Mouse (Mus musculus): ENCODE results near the gene 6030458C11Rik. TPM values are rescaled to one million over a fixed set of nuclear protein-coding genes. Genes with fewer than 3 reads are reported as not detected.
A peak's percentile ranks its signal among the peaks of the same experiment; 100 is the strongest.

6030458C11Rik gene
- polyA plus RNA-seq, 1 experiment from 2014 or later: 49.5 TPM

DNA sequence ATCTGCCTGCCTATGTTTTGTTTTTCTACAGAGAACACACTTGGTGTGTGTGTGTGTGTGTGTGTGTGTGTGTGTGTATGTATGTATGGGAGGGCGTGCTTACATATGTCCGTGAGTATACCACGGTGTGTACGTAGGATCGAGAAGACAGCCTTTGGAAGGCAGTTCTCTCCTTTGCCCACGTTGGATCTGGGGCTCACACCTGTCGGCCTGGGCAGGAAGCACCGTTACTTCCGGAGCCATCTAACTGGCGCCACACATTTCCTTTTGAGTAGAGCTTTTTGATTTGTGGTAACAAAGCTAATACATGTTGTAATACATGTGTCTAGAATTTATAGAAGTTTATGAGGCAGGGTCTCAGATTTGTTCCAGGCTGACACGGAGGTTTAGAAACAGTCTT lies 16.3 kb upstream of the 6030458C11Rik start:
- Histone ChIP-seq H3K27ac (replicated peaks) (no peak overlapping the region), H3K36me3 (replicated peaks) (peaks cover 98% of the 10 kb centered on the region), H3K4me3 (no peak overlapping the region), H3K4me1 (no peaks in the 10 kb centered on the region), H3K27me3 (replicated peaks; ENCODE audit: low read depth, poor library complexity, severe bottlenecking) (no peaks in the 10 kb centered on the region), H3K9me3 (no peaks in the 10 kb centered on the region)
- no peak for DNase-seq (ENCODE audit: low spot score)
- WGBS: 97% methylated on average over 11 of the region's 11 CpGs

GRCm38 (mm10) chr15:12834231-12834630 lies 9.8 kb upstream of the 6030458C11Rik start:
- H3K27me3 ChIP-seq (replicated peaks; ENCODE audit: low read depth, poor library complexity, severe bottlenecking): no peaks in the 10 kb centered on the region
- H3K4me1 ChIP-seq: no peaks in the 10 kb centered on the region
- DNase-seq (ENCODE audit: low spot score): no peak
- no peak overlapping the region for H3K4me3 ChIP-seq
- WGBS: 94% methylated on average over 24 of the region's 24 CpGs
- no peak overlapping the region for H3K27ac ChIP-seq (replicated peaks)
- peaks cover 89% of the 10 kb centered on the region for H3K36me3 ChIP-seq (replicated peaks)
- no peaks in the 10 kb centered on the region for H3K9me3 ChIP-seq

- no peaks in the 10 kb centered on the region for H3K27me3 ChIP-seq (replicated peaks; ENCODE audit: low read depth, poor library complexity, severe bottlenecking)
- H3K36me3 ChIP-seq (replicated peaks): peaks cover 91% of the 10 kb centered on the region
- no peaks in the 10 kb centered on the region for H3K9me3 ChIP-seq
- no peak overlapping the region for H3K4me3 ChIP-seq
- DNase-seq (ENCODE audit: low spot score): no peak
- H3K4me1 ChIP-seq: no peaks in the 10 kb centered on the region
- H3K27ac ChIP-seq (replicated peaks): no peak overlapping the region
- 97% methylated on average over 31 of the region's 31 CpGs for WGBS
These were observed 8.9 kb upstream of the 6030458C11Rik start for GRCm38 (mm10) chr15:12833385-12833784.

DNA sequence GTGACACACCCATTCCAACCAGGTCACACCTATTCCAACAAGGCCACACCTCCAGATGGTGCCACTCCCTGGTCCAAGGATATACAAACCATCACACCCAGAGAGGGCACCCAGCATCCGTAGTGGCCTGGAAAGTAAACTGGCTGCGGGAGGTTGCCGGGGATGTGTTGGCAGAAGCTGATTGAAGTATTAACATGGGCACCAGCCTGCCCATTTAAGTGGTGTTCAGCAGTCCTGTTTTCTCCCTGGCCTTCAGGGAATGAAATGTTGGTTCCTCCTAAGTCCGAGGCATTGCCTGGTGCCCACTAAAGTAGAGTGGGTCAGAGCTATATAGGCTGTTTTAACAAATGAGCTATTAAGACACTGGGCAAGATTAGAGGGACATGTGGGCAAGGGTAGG lies 8.2 kb upstream of the 6030458C11Rik start:
- DNase-seq (ENCODE audit: low spot score): no peak
- Histone ChIP-seq H3K27ac (replicated peaks) (no peak overlapping the region), H3K4me3 (no peak overlapping the region), H3K9me3 (no peaks in the 10 kb centered on the region), H3K36me3 (replicated peaks) (peaks cover 91% of the 10 kb centered on the region), H3K27me3 (replicated peaks; ENCODE audit: low read depth, poor library complexity, severe bottlenecking) (no peaks in the 10 kb centered on the region), H3K4me1 (no peaks in the 10 kb centered on the region)
- 94% methylated on average over 4 of the region's 4 CpGs for WGBS

- Histone ChIP-seq H3K4me1 (peaks cover 16% of the 10 kb centered on the region), H3K4me3 (no peak overlapping the region), H3K27me3 (replicated peaks; ENCODE audit: low read depth, poor library complexity, severe bottlenecking) (no peaks in the 10 kb centered on the region), H3K36me3 (replicated peaks) (peaks cover 83% of the 10 kb centered on the region), H3K9me3 (no peaks in the 10 kb centered on the region), H3K27ac (replicated peaks) (no peak overlapping the region)
- no peak for DNase-seq (ENCODE audit: low spot score)
- WGBS: 92% methylated on average over 3 of the region's 3 CpGs
These were observed 5.4 kb upstream of the 6030458C11Rik start for GRCm38 (mm10) chr15:12829878-12830277.

- no peaks in the 10 kb centered on the region for H3K27me3 ChIP-seq (replicated peaks; ENCODE audit: low read depth, poor library complexity, severe bottlenecking)
- H3K27ac ChIP-seq (replicated peaks): peak overlapping the region; percentile 99
These were observed 959 bp upstream of the 6030458C11Rik start for GRCm38 (mm10) chr15:12825408-12825807.

DNA sequence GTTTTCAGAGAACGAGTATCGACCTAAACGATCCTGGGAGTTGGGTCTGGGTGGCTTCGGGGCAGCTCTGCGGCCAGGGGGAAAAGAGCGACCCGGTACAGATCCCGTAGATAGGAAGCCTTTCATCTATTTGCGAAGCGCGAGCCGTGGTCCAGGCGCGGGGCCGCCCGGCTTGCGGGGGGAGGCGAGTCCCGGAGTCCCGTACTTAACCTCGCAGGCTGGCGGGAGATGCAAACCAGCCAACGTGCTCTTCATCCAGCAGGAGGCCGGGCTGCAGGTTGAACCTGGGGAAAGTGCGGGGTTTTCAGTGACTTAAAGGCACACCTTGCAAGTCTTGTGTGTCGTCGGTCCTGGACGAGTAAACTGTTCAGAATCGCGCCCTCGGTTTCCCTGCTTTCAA lies 516 bp upstream of the 6030458C11Rik start:
- H3K27me3 ChIP-seq (replicated peaks; ENCODE audit: low read depth, poor library complexity, severe bottlenecking): no peaks in the 10 kb centered on the region
- peaks cover 30% of the 10 kb centered on the region for H3K4me1 ChIP-seq
- peak overlapping the region; percentile 99 for H3K27ac ChIP-seq (replicated peaks)
- no peaks in the 10 kb centered on the region for H3K9me3 ChIP-seq
- under 1% methylated on average over 31 of the region's 31 CpGs for WGBS
- no peak for DNase-seq (ENCODE audit: low spot score)
- H3K36me3 ChIP-seq (replicated peaks): peaks cover 67% of the 10 kb centered on the region
- peak overlapping the region; percentile 92 for H3K4me3 ChIP-seq

More at GRCm38 (mm10) chr15:12825408-12825807, 959 bp upstream of the 6030458C11Rik start:
- H3K9me3 ChIP-seq: no peaks in the 10 kb centered on the region
- H3K4me3 ChIP-seq: peak overlapping the region; percentile 92
- H3K36me3 ChIP-seq (replicated peaks): peaks cover 67% of the 10 kb centered on the region
- WGBS: 59% methylated on average over 12 of the region's 12 CpGs
- DNase-seq (ENCODE audit: low spot score): no peak
- peaks cover 30% of the 10 kb centered on the region for H3K4me1 ChIP-seq

DNA sequence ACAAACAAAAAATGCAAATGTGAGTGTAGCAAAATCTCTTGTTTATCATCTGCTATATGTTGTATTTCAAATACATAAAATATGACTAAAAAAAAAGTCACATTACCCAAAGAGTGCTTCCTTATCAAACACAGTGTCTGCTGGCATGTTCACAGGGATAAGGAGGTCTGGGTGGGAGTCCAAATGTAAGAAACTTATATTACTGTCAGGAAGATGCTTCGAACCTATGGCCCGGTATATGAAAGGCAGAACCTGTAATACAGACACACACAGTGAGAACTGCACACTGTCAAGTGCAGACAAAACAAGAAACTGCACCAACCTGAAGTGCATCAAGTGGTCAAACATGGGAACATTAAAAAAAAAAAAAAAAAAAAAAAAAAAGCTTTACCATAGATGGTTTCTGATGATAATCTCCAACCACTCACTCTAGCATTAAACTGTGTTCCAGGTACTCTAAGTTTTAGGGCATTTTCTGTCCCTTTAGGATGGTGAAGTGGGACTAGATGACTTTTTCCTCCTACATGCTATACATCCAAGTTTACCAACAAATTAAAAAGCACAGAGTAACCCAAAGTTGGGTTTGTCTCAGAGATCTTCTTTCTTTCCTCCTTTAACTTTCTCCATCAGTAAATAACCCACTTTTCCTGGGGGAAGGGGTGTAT lies 862 bp downstream of the 6030458C11Rik start:
- Histone ChIP-seq H3K4me1 (peaks cover 30% of the 10 kb centered on the region), H3K9me3 (no peaks in the 10 kb centered on the region), H3K36me3 (replicated peaks) (peaks cover 67% of the 10 kb centered on the region), H3K27ac (replicated peaks) (peak overlapping the region; percentile 99), H3K4me3 (peak overlapping the region; percentile 92), H3K27me3 (replicated peaks; ENCODE audit: low read depth, poor library complexity, severe bottlenecking) (no peaks in the 10 kb centered on the region)
- DNase-seq (ENCODE audit: low spot score): no peak
- 86% methylated on average over 2 of the region's 2 CpGs for WGBS

DNA sequence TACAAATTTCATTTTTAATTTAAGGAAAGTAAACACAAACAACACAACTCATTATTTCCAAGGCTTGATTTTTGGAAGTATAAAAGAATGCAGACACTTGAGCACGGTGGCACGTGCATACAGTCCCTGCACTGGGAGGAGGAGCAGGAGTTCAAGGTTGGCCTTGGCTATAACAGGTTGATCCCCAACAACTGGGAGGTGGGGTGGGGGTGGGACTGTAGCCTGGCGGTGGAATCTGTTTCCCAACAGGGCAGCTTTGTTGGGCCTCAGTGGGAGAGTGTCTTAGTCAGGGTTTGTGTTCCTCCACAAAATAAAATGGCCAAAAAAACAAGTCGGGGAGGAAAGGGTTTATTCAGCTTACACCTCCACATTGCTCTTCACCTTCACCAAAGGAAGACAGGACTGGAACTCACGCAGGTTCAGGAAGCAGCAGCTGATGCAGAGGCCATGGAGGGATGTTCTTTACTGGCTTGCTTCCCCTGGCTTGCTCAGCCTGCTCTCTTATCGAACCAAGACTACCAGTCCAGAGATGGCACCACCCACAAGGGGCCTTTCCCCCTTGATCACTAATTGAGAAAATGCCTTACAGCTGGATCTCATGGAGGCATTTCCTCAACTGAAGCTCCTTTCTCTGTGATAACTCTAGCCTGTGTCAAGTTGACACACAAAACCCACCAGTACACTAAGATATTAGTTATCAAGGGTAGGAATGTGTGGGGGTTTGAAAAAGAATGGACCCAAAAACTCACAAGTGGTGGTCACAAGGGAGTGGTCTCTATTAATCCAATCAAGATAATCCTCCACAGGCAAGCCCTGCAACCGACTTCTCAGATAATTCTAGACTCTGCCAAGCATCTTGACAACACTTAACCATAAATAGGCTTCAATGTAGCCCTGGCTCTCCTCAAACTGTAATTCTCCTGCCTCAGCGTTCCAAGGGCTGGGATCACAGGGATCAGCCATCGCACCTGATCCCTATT lies 1.7 kb downstream of the 6030458C11Rik start:
- Histone ChIP-seq H3K9me3 (no peaks in the 10 kb centered on the region), H3K27me3 (replicated peaks; ENCODE audit: low read depth, poor library complexity, severe bottlenecking) (no peaks in the 10 kb centered on the region), H3K27ac (replicated peaks) (no peak overlapping the region), H3K4me3 (peak overlapping the region; percentile 21; the same call in 1 of the 2 replicates), H3K36me3 (replicated peaks) (peaks cover 67% of the 10 kb centered on the region), H3K4me1 (peaks cover 30% of the 10 kb centered on the region)
- DNase-seq (ENCODE audit: low spot score): no peak
- WGBS: 70% methylated on average over 9 of the region's 9 CpGs

- Histone ChIP-seq H3K27me3 (replicated peaks; ENCODE audit: low read depth, poor library complexity, severe bottlenecking) (no peaks in the 10 kb centered on the region), H3K27ac (replicated peaks) (no peak overlapping the region), H3K36me3 (replicated peaks) (peaks cover 97% of the 10 kb centered on the region), H3K4me3 (no peak overlapping the region), H3K9me3 (no peaks in the 10 kb centered on the region), H3K4me1 (peaks cover 2% of the 10 kb centered on the region; the same call in 1 of the 2 replicates)
- no peak for DNase-seq (ENCODE audit: low spot score)
- WGBS: 95% methylated on average over 8 of the region's 8 CpGs
These were observed 6.9 kb downstream of the 6030458C11Rik start for GRCm38 (mm10) chr15:12817592-12817991.

DNA sequence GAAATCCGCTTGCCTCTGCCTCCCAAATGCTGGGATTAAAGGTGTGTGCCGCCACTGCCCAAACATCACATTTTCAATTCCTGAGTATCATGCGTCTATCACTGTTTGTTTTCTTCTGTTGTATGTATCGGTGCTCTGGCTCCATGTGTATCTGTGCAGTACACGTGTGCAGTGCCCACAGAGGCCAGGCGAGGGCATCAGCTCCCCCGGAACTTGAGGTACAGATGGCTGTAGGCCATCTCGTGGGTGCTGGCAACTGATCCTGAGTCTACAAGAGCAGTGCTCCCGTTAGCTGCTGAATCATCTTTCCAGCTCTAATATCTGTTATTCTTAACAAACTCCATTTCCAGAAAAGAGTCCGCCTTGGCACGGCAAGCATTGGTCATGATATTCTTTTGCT lies 11.8 kb downstream of the 6030458C11Rik start:
- DNase-seq (ENCODE audit: low spot score): no peak
- Histone ChIP-seq H3K27me3 (replicated peaks; ENCODE audit: low read depth, poor library complexity, severe bottlenecking) (no peaks in the 10 kb centered on the region), H3K36me3 (replicated peaks) (peaks cover 100% of the 10 kb centered on the region), H3K4me1 (no peaks in the 10 kb centered on the region), H3K27ac (replicated peaks) (no peak overlapping the region), H3K9me3 (no peaks in the 10 kb centered on the region), H3K4me3 (no peak overlapping the region)
- WGBS: 96% methylated on average over 11 of the region's 11 CpGs

DNA sequence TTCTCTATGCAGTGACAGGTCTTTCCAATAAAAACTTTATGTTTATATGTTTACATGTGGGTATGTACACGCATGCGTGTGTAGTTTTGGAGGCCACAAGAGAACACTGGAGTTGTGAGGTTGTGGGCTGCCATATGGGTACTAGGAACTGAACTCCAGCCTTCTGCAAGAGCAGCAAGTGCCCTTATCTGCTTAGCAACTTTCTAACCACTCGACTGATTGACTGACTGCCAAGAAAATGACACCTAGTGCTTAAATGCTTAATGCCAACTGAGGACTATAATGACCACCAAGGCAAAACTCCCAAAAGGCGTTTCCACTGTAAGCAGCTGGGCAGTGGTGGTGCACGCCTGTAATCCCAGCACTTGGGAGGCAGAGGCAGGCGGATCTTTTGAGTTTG lies 15.1 kb downstream of the 6030458C11Rik start:
- DNase-seq (ENCODE audit: low spot score): no peak
- Histone ChIP-seq H3K27me3 (replicated peaks; ENCODE audit: low read depth, poor library complexity, severe bottlenecking) (no peaks in the 10 kb centered on the region), H3K9me3 (no peaks in the 10 kb centered on the region), H3K4me3 (no peak overlapping the region), H3K36me3 (replicated peaks) (peaks cover 88% of the 10 kb centered on the region), H3K27ac (replicated peaks) (no peak overlapping the region), H3K4me1 (no peaks in the 10 kb centered on the region)
- WGBS: 94% methylated on average over 6 of the region's 6 CpGs
